In the genomic region with DNA sequence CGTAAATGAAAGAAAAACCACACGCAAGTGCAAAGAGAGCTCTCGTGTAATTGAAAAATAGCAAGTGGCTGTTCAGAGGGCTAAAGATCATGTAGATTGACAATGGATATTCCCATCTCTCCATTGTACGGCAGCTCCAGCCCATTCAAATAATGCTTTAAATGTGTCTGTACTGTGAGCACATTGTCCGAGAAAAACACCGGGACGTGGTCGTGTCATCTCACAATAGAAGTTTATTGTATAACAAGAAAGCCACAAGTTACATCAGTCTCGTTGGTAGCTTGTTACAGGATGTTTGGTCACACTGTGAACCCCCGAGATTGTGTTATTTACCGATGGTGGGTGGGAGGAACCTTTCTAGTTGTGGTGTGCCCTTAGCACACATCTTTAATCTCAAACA, we compare ENCODE assay signal across 7 mouse cellular contexts. TPM values are rescaled to one million over a fixed set of nuclear protein-coding genes. Genes with fewer than 3 reads are reported as not detected.
DNase-seq lines count a peak whose midpoint lies in the region; ATAC-seq and TF ChIP-seq lines count a peak whose summit lies in the region.

No protein-coding gene starts in this region.

- no peak for DNase-seq in lung, postnatal 25 days (ENCODE audit: low spot score)
- no peak for DNase-seq in limb, embryonic 11.5 days (ENCODE audit: low spot score)
- DNase-seq in cerebellum, adult 11 months, result no peak
- no peak for DNase-seq in layer of hippocampus, adult 18-20 months (ENCODE audit: low spot score in 2 of 2)

- peak overlapping the region; percentile 82 for H3K9ac ChIP-seq in lung, embryonic 15.5 days
- peak overlapping the region; percentile 91 for H3K9ac ChIP-seq in embryonic facial prominence, embryonic 13.5 days
- peak overlapping the region; percentile 78 for H3K9ac ChIP-seq in limb, embryonic 11.5 days (ENCODE audit: low read length)

- peak overlapping the region; percentile 97 for H3K27ac ChIP-seq in lung, embryonic 15.5 days
- peak overlapping the region; percentile 95 for H3K27ac ChIP-seq in embryonic facial prominence, embryonic 13.5 days
- peak overlapping the region; percentile 82; the same call in 1 of the 2 replicates for H3K27ac ChIP-seq in limb, embryonic 11.5 days (replicated peaks; ENCODE audit: low read depth, low read length)
- H3K27ac ChIP-seq in small intestine, adult 2 months (ENCODE audit: insufficient read depth, low read depth, low read length), result peak overlapping the region; percentile 42

- WGBS in lung, embryonic 15.5 days, result 5% methylated on average over 11 of the region's 11 CpGs
- 6% methylated on average over 11 of the region's 11 CpGs for WGBS in embryonic facial prominence, embryonic 13.5 days
- 16% methylated on average over 11 of the region's 11 CpGs for WGBS in limb, embryonic 11.5 days
- 1% methylated on average over 11 of the region's 11 CpGs for WGBS in small intestine, adult 2 months

- no peaks in the 10 kb centered on the region for H3K27me3 ChIP-seq in lung, embryonic 15.5 days
- no peaks in the 10 kb centered on the region for H3K27me3 ChIP-seq in embryonic facial prominence, embryonic 13.5 days
- H3K27me3 ChIP-seq in limb, embryonic 11.5 days (ENCODE audit: control insufficient read depth, insufficient read depth, low read length), result no peaks in the 10 kb centered on the region
- no peaks in the 10 kb centered on the region for H3K27me3 ChIP-seq in small intestine, adult 2 months (ENCODE audit: control insufficient read depth, insufficient read depth, low read length)

- peaks cover 20% of the 10 kb centered on the region for H3K4me1 ChIP-seq in lung, embryonic 15.5 days
- peaks cover 17% of the 10 kb centered on the region for H3K4me1 ChIP-seq in embryonic facial prominence, embryonic 13.5 days
- H3K4me1 ChIP-seq in limb, embryonic 11.5 days (ENCODE audit: control insufficient read depth, insufficient read depth, low read length), result no peaks in the 10 kb centered on the region
- H3K4me1 ChIP-seq in small intestine, adult 2 months (ENCODE audit: control insufficient read depth, insufficient read depth, insufficient read length, low read length), result peaks cover 5% of the 10 kb centered on the region; the same call in 1 of the 2 replicates

- peak overlapping the region; percentile 80 for H3K4me3 ChIP-seq in lung, embryonic 15.5 days
- H3K4me3 ChIP-seq in embryonic facial prominence, embryonic 13.5 days, result peak overlapping the region; percentile 71
- peak overlapping the region; percentile 62 for H3K4me3 ChIP-seq in limb, embryonic 11.5 days (ENCODE audit: low read depth, low read length)
- H3K4me3 ChIP-seq in small intestine, adult 2 months (ENCODE audit: low read depth, low read length), result peak overlapping the region; percentile 93

- TF ChIP-seq CTCF in small intestine, adult 2 months (IDR thresholded peaks at IDR 0.05; ENCODE audit: extremely low read depth, insufficient read length, insufficient replicate concordance, low read depth, low read length), result no peak

- H3K4me2 ChIP-seq in lung, embryonic 15.5 days, result peak overlapping the region; percentile 69
- peak overlapping the region; percentile 69 for H3K4me2 ChIP-seq in embryonic facial prominence, embryonic 13.5 days
- peak overlapping the region; percentile 64 for H3K4me2 ChIP-seq in limb, embryonic 11.5 days (ENCODE audit: low read depth, severe bottlenecking)

- peaks cover 21% of the 10 kb centered on the region for H3K36me3 ChIP-seq in lung, embryonic 15.5 days
- peaks cover 45% of the 10 kb centered on the region for H3K36me3 ChIP-seq in embryonic facial prominence, embryonic 13.5 days
- peaks cover 6% of the 10 kb centered on the region for H3K36me3 ChIP-seq in limb, embryonic 11.5 days (ENCODE audit: control insufficient read depth, insufficient read depth, low read length)
- H3K36me3 ChIP-seq in small intestine, adult 2 months (ENCODE audit: control insufficient read depth, insufficient read depth, low read length), result peaks cover 13% of the 10 kb centered on the region

- no peak for ATAC-seq in lung, embryonic 15.5 days (ENCODE audit: borderline replicate concordance, extremely low read depth, low FRiP score, low TSS enrichment)
- ATAC-seq in embryonic facial prominence, embryonic 13.5 days (ENCODE audit: insufficient number of reproducible peaks, insufficient read depth, low FRiP score, low TSS enrichment, low read depth), result no peak
- no peak for ATAC-seq in limb, embryonic 11.5 days (ENCODE audit: insufficient number of reproducible peaks, low FRiP score, low TSS enrichment, low read depth)

- H3K9me3 ChIP-seq in lung, embryonic 15.5 days, result no peaks in the 10 kb centered on the region
- H3K9me3 ChIP-seq in embryonic facial prominence, embryonic 13.5 days, result no peaks in the 10 kb centered on the region
- no peaks in the 10 kb centered on the region for H3K9me3 ChIP-seq in limb, embryonic 11.5 days (ENCODE audit: control insufficient read depth, low read length)

- no peak for TF ChIP-seq POLR2A in small intestine, adult 2 months (IDR thresholded peaks at IDR 0.05; ENCODE audit: low read depth, low read length)

RNA-seq across cellular contexts. Expression of a gene that starts 0.6 kb away (rescaled TPM):
- polyA plus RNA-seq in lung, embryonic 15.5 days (2015; fragmentation: Nextera tagmentation; extraction: Ambion mirVana), result 49.2 and 54.9 TPM in 2 replicates
- 55.7 and 66.1 TPM in 2 replicates for polyA plus RNA-seq in embryonic facial prominence, embryonic 13.5 days (2015; fragmentation: Nextera tagmentation; extraction: Ambion mirVana)
- 57.2 and 64.1 TPM in 2 replicates for polyA plus RNA-seq in limb, embryonic 11.5 days (2014; fragmentation: Nextera tagmentation; extraction: Ambion mirVana)
- polyA plus RNA-seq in small intestine, adult 2 months (2012; rRNA removed), result 4.0 and 6.2 TPM in 2 replicates
- 10 to 100 TPM; 25.2 to 25.9 TPM for total RNA-seq in layer of hippocampus, adult 18-20 months (2021)

RNA-seq across cellular contexts. Expression of a gene that starts 0.9 kb away (rescaled TPM):
- 40.4 and 42.4 TPM in 2 replicates for polyA plus RNA-seq in lung, embryonic 15.5 days (2015; fragmentation: Nextera tagmentation; extraction: Ambion mirVana)
- polyA plus RNA-seq in embryonic facial prominence, embryonic 13.5 days (2015; fragmentation: Nextera tagmentation; extraction: Ambion mirVana), result 51.6 and 52.9 TPM in 2 replicates
- polyA plus RNA-seq in limb, embryonic 11.5 days (2014; fragmentation: Nextera tagmentation; extraction: Ambion mirVana), result 68.4 and 68.8 TPM in 2 replicates
- polyA plus RNA-seq in small intestine, adult 2 months (2012; rRNA removed), result 4.5 and 6.7 TPM in 2 replicates
- total RNA-seq in layer of hippocampus, adult 18-20 months (2021), result 10 to 100 TPM; 18.5 to 23.2 TPM

RNA-seq across cellular contexts. Expression of a gene that starts 22.0 kb away (rescaled TPM):
- polyA plus RNA-seq in lung, embryonic 15.5 days (2015; fragmentation: Nextera tagmentation; extraction: Ambion mirVana), result 174 and 176 TPM in 2 replicates
- polyA plus RNA-seq in embryonic facial prominence, embryonic 13.5 days (2015; fragmentation: Nextera tagmentation; extraction: Ambion mirVana), result 236 and 274 TPM in 2 replicates
- 166 and 176 TPM in 2 replicates for polyA plus RNA-seq in limb, embryonic 11.5 days (2014; fragmentation: Nextera tagmentation; extraction: Ambion mirVana)
- polyA plus RNA-seq in small intestine, adult 2 months (2012; rRNA removed), result 4.4 and 11.1 TPM in 2 replicates
- total RNA-seq in layer of hippocampus, adult 18-20 months (2021), result 100 to 1,000 TPM; 144 to 166 TPM

RNA-seq across cellular contexts. Expression of a gene that starts 53.2 kb away (rescaled TPM):
- polyA plus RNA-seq in lung, embryonic 15.5 days (2015; fragmentation: Nextera tagmentation; extraction: Ambion mirVana), result 343 and 360 TPM in 2 replicates
- 344 and 384 TPM in 2 replicates for polyA plus RNA-seq in embryonic facial prominence, embryonic 13.5 days (2015; fragmentation: Nextera tagmentation; extraction: Ambion mirVana)
- polyA plus RNA-seq in limb, embryonic 11.5 days (2014; fragmentation: Nextera tagmentation; extraction: Ambion mirVana), result 499 and 502 TPM in 2 replicates
- polyA plus RNA-seq in small intestine, adult 2 months (2012; rRNA removed), result 5.6 and 9.6 TPM in 2 replicates
- 100 to 1,000 TPM; 109 to 114 TPM for total RNA-seq in layer of hippocampus, adult 18-20 months (2021)

RNA-seq across cellular contexts. Expression of a gene that starts 59.0 kb away (rescaled TPM):
- 26.9 and 30.3 TPM in 2 replicates for polyA plus RNA-seq in lung, embryonic 15.5 days (2015; fragmentation: Nextera tagmentation; extraction: Ambion mirVana)
- polyA plus RNA-seq in embryonic facial prominence, embryonic 13.5 days (2015; fragmentation: Nextera tagmentation; extraction: Ambion mirVana), result 34.9 and 36.5 TPM in 2 replicates
- 53.6 and 56.7 TPM in 2 replicates for polyA plus RNA-seq in limb, embryonic 11.5 days (2014; fragmentation: Nextera tagmentation; extraction: Ambion mirVana)
- 4.0 and 6.1 TPM in 2 replicates for polyA plus RNA-seq in small intestine, adult 2 months (2012; rRNA removed)
- 10 to 100 TPM; 24.1 to 27.1 TPM for total RNA-seq in layer of hippocampus, adult 18-20 months (2021)

Comparison
In these comparisons a context has a peak if more than half of its experiments do, and no peak if none do; other contexts are left out.
1. H3K27ac ChIP-seq: peak in every context shown above with its lines; median percentile 97 in lung, embryonic 15.5 days; 95 in embryonic facial prominence, embryonic 13.5 days; 82 in limb, embryonic 11.5 days; 42 in small intestine, adult 2 months.
2. RNA of a gene that starts 22.0 kb away (polyA plus RNA-seq): 236 to 274 TPM in embryonic facial prominence, embryonic 13.5 days, 174 to 176 TPM in lung, embryonic 15.5 days and 166 to 176 TPM in limb, embryonic 11.5 days; 4.4 to 11.1 TPM in small intestine, adult 2 months; every median in the first group is over 10 times any median in the second.
3. Peak in every context shown above with its lines, with median percentiles within 50 percentile points of each other: H3K4me2 ChIP-seq, H3K4me3 ChIP-seq and H3K9ac ChIP-seq.